Mouse (Mus musculus) G1E (cell line): Measurements from ENCODE around the gene Rps23. TPM values are rescaled to one million over a fixed set of nuclear protein-coding genes. Genes with fewer than 3 reads are reported as not detected.
"Not testable (repeated sequence)": the region's sequence is repeated elsewhere in the genome, so short reads cannot be mapped to it uniquely, and the experiment has no call there.

ENCODE experiments used
- ATAC-seq: 2 replicates; pipeline ENCODE4 v1.8.0; 2016; ENCODE audit warnings: mild to moderate bottlenecking; ENCODE audit not compliant: insufficient number of reproducible peaks, poor library complexity, low FRiP score, severe bottlenecking; ENCODE audit errors: extremely low read depth
- DNase-seq: peaks from one replicate; pipeline ENCODE4 v3.0.0; 2012; ENCODE audit warnings: low spot score
- H3K27me3 ChIP-seq: 2 replicates; pipeline ENCODE4 v1.6.1; 2012; ENCODE audit warnings: mild to moderate bottlenecking, low read length, inconsistent platforms; ENCODE audit not compliant: insufficient read depth
- H3K36me3 ChIP-seq: replicated peaks from 2 replicates; pipeline ENCODE3; 2012; ENCODE audit warnings: mild to moderate bottlenecking, inconsistent platforms
- H3K4me1 ChIP-seq: 2 replicates; pipeline ENCODE4 v1.6.1; 2012; ENCODE audit warnings: low read depth, low read length, inconsistent platforms, mixed read lengths; ENCODE audit not compliant: insufficient read depth
- H3K4me3 ChIP-seq: 2 replicates; pipeline ENCODE4 v1.5.1; 2012; ENCODE audit warnings: low read depth, mild to moderate bottlenecking, inconsistent platforms, low read length, moderate library complexity, mixed read lengths
- H3K9me3 ChIP-seq: replicated peaks from 2 replicates; pipeline ENCODE4 v1.6.1; 2012; ENCODE audit warnings: inconsistent platforms
- CTCF ChIP-seq: IDR thresholded peaks from 2 replicates; pipeline ENCODE4 v1.5.1; 2012; ENCODE audit warnings: low read depth, low read length, inconsistent platforms, mixed read lengths
- GATA1 ChIP-seq: IDR thresholded peaks from 2 replicates; pipeline ENCODE4 v1.6.1; 2012; ENCODE audit warnings: borderline replicate concordance, low read length, inconsistent platforms, mixed read lengths
- GATA2 ChIP-seq: IDR thresholded peaks from 2 replicates; pipeline ENCODE4 v1.6.1; 2012; ENCODE audit warnings: low read depth, low read length, inconsistent platforms, borderline replicate concordance
- POLR2AphosphoS5 ChIP-seq: IDR thresholded peaks from 2 replicates; pipeline ENCODE4 v1.6.1; 2012; ENCODE audit warnings: low read depth, low read length, inconsistent platforms; ENCODE audit not compliant: insufficient replicate concordance
- TAL1 ChIP-seq: conservative IDR thresholded peaks from 2 replicates; pipeline ENCODE4 v1.6.1; 2012; ENCODE audit warnings: low read depth, low read length, inconsistent platforms, mixed read lengths
- polyA plus RNA-seq: library from polyadenylated mRNA; stranded (reverse); fragments of >175 nt; gene quantifications from 2 replicates; pipeline ENCODE4 v1.2.3, GENCODE M21; 2012
- total RNA-seq, 2 experiments: library from RNA; stranded (forward) in 1 of 2; stranded (reverse) in 1 of 2; fragments of 200-1000 nt in 1 of 2; fragments of >200 nt in 1 of 2; fragmentation: Nextera tagmentation in 1 of 2; gene quantifications; 2 replicates each; pipeline ENCODE4 v1.2.3; 2014 to 2017

Rps23 gene
- total and polyA plus RNA-seq, 3 experiments = 1,212 to 1,781 (median 1,261) TPM

GRCm38 (mm10) chr13:90914721-90915120 is 8.0 kb upstream of the Rps23 start:
- Histone ChIP-seq H3K4me1 (peaks cover 1% of the 10 kb centered on the region; the same call in 1 of the 2 replicates), H3K4me3 (no peak overlapping the region), H3K36me3 (no peaks in the 10 kb centered on the region), H3K27me3 (peaks cover 19% of the 10 kb centered on the region), H3K9me3 (no peaks in the 10 kb centered on the region)
- ATAC-seq = no peak
- no peak for DNase-seq
- TF ChIP-seq TAL1 (no peak), GATA1 (no peak), GATA2 (no peak), CTCF (no peak), POLR2AphosphoS5 (no peak)

- H3K9me3 ChIP-seq, DNase-seq, H3K27me3 ChIP-seq, ATAC-seq: not testable (repeated sequence)
- Histone ChIP-seq H3K4me1 (peaks cover 39% of the 10 kb centered on the region), H3K4me3 (peak overlapping the region; percentile 89), H3K36me3 (peaks cover 31% of the 10 kb centered on the region)
Observed at GRCm38 (mm10) chr13:90923617-90924016, 859 bp downstream of the Rps23 start.

- DNase-seq (no peak), ATAC-seq (no peak)
- TF ChIP-seq GATA1 (no peak), POLR2AphosphoS5 (no peak), CTCF (no peak)
- peaks cover 33% of the 10 kb centered on the region for H3K36me3 ChIP-seq
- no peaks in the 10 kb centered on the region for H3K27me3 ChIP-seq
- peak overlapping the region; percentile 89 for H3K4me3 ChIP-seq
- no peaks in the 10 kb centered on the region for H3K9me3 ChIP-seq
- peaks cover 39% of the 10 kb centered on the region for H3K4me1 ChIP-seq
Observed at GRCm38 (mm10) chr13:90924072-90924471, 1.3 kb downstream of the Rps23 start.

GRCm38 (mm10) chr13:90925191-90925590 is 2.4 kb downstream of the Rps23 start:
- peak overlapping the region; percentile 11; the same call in 1 of the 2 replicates for H3K4me3 ChIP-seq
- ATAC-seq = no peak

GRCm38 (mm10) chr13:90926125-90926765 is 3.5 kb downstream of the Rps23 start:
- Histone ChIP-seq H3K27me3 (no peaks in the 10 kb centered on the region), H3K4me3 (no peak overlapping the region), H3K9me3 (no peaks in the 10 kb centered on the region), H3K36me3 (peaks cover 36% of the 10 kb centered on the region), H3K4me1 (peaks cover 38% of the 10 kb centered on the region)
- ATAC-seq (peak; percentile 61), DNase-seq (no peak)
- TF ChIP-seq CTCF (no peak), GATA1 (no peak), GATA2 (no peak), POLR2AphosphoS5 (no peak), TAL1 (no peak)

More at GRCm38 (mm10) chr13:90925191-90925590, 2.4 kb downstream of the Rps23 start:
- H3K9me3 ChIP-seq = no peaks in the 10 kb centered on the region
- H3K4me1 ChIP-seq = peaks cover 35% of the 10 kb centered on the region
- no peak for TF ChIP-seq TAL1
- TF ChIP-seq CTCF = no peak
- TF ChIP-seq GATA2 = no peak
- no peak for TF ChIP-seq GATA1
- no peak for TF ChIP-seq POLR2AphosphoS5
- DNase-seq = no peak
- peaks cover 33% of the 10 kb centered on the region for H3K36me3 ChIP-seq
- H3K27me3 ChIP-seq = no peaks in the 10 kb centered on the region

GRCm38 (mm10) chr13:90926938-90927633 is 4.3 kb downstream of the Rps23 start:
- peaks cover 36% of the 10 kb centered on the region for H3K36me3 ChIP-seq
- DNase-seq (no peak), ATAC-seq (no peak)
- H3K4me1 ChIP-seq = peaks cover 38% of the 10 kb centered on the region
- no peaks in the 10 kb centered on the region for H3K9me3 ChIP-seq
- no peak overlapping the region for H3K4me3 ChIP-seq
- no peaks in the 10 kb centered on the region for H3K27me3 ChIP-seq
- TF ChIP-seq TAL1 (no peak), POLR2AphosphoS5 (peak; percentile 22; the same call in 1 of the 2 replicates)

- not testable (repeated sequence) for H3K4me3 ChIP-seq, H3K27me3 ChIP-seq, DNase-seq, ATAC-seq, H3K9me3 ChIP-seq
- peaks cover 40% of the 10 kb centered on the region for H3K4me1 ChIP-seq
- H3K36me3 ChIP-seq = peaks cover 36% of the 10 kb centered on the region
Observed at GRCm38 (mm10) chr13:90928266-90928665, 5.5 kb downstream of the Rps23 start.
